Mouse (Mus musculus): ENCODE data around the gene Nupr1l. TPM values are rescaled to one million over a fixed set of nuclear protein-coding genes. Genes with fewer than 3 reads are reported as not detected.
"Not testable (repeated sequence)": the region's sequence is repeated elsewhere in the genome, so short reads cannot be mapped to it uniquely, and the experiment has no call there.

The Nupr1l gene
- polyA plus RNA-seq, 1 experiment from 2014 or later = 4.9 TPM

DNA sequence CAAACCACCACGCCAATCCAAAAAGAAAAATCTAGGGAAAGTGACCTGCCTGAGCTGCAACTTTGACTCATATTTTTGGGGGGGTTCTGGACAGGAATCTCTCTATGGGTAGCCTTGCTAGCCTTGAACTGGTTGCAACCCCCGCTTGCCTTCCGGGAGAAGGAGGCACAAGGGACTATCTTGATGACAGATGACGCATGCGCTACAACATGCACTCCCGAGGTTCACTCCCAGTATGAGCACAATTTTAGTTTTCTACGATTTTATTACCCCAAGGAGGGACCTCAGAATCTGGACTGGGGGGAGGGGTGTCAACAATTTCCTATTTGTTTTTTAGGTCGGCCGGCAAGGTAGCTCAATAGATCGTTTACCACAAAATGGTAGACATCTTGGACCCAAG, 22.1 kb upstream of the Nupr1l start:
- H3K4me2 ChIP-seq (replicated peaks) = peak overlapping the region; percentile 79
- peaks cover 36% of the 10 kb centered on the region for H3K36me3 ChIP-seq
- H3K27me3 ChIP-seq = no peaks in the 10 kb centered on the region
- peaks cover 17% of the 10 kb centered on the region for H3K4me1 ChIP-seq
- H3K9ac ChIP-seq = peak overlapping the region; percentile 92
- H3K4me3 ChIP-seq = peak overlapping the region; percentile 91
- ATAC-seq (ENCODE audit: low FRiP score, low read depth) = no peak
- no peaks in the 10 kb centered on the region for H3K9me3 ChIP-seq
- WGBS = 38% methylated on average over 10 of the region's 10 CpGs
- no peak overlapping the region for H3K27ac ChIP-seq

DNA sequence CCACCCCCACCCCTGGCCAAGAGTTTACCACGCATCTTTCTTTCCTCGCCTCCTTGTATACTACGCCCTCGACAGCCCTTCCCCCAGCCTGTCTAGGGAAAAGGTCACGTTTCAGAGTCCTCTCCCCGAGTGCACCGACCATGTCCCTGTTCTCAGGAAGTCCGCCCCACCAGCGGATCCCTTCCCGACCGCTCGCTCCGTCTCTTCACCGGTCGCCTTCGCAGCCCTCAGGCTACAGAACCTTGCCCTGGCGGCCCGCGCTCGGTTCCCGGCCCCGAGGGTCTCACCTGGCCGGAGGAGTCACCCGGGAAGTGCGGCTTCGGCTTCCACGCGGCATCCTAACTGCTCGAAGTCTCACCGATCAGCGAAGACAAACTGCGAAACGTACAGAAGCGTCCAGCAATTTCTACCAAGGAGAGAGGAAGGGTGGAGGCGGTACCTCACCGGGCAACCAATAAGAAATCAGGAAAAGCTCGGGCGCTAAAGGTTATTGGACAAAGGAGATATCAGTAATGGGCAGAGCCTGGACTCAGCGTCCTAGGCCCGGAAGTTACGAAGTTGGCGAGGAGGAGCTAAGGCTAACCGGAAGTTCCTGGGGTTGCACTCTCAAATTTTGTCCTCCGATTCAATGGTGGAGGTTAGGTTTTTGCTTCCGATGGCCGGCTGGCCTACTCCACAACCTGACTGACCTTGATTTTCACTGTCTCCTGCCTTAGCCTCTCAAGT, 21.3 kb upstream of the Nupr1l start, which contains the start of gene Chchd2:
Chchd2 (minus strand) TSS at position 560 of the 726 bp plus-strand sequence.
- under 1% methylated on average over 46 of the region's 46 CpGs for WGBS
- peak within 1 kb of the TSS; percentile 92 for H3K9ac ChIP-seq

GRCm38 (mm10) chr5:129890390-129890789, 17.9 kb upstream of the Nupr1l start:
- H3K4me1 ChIP-seq = peaks cover 15% of the 10 kb centered on the region
- H3K9ac ChIP-seq; H3K4me3 ChIP-seq; H3K27ac ChIP-seq; H3K9me3 ChIP-seq; H3K36me3 ChIP-seq; H3K27me3 ChIP-seq; H3K4me2 ChIP-seq (replicated peaks); ATAC-seq (ENCODE audit: low FRiP score, low read depth): not testable (repeated sequence)
- WGBS = 87% methylated on average over 4 of the region's 7 CpGs

More for the DNA sequence above, 21.3 kb upstream of the Nupr1l start, which contains the start of gene Chchd2:
- Histone ChIP-seq H3K4me2 (replicated peaks) (peak within 1 kb of the TSS; percentile 79), H3K9me3 (no peaks in the 10 kb centered on the region), H3K27ac (peak within 1 kb of the TSS; percentile 89), H3K4me1 (peaks cover 17% of the 10 kb centered on the region), H3K27me3 (no peaks in the 10 kb centered on the region), H3K4me3 (peak within 1 kb of the TSS; percentile 91), H3K36me3 (peaks cover 28% of the 10 kb centered on the region)
- peak; percentile 100 for ATAC-seq (ENCODE audit: low FRiP score, low read depth)

DNA sequence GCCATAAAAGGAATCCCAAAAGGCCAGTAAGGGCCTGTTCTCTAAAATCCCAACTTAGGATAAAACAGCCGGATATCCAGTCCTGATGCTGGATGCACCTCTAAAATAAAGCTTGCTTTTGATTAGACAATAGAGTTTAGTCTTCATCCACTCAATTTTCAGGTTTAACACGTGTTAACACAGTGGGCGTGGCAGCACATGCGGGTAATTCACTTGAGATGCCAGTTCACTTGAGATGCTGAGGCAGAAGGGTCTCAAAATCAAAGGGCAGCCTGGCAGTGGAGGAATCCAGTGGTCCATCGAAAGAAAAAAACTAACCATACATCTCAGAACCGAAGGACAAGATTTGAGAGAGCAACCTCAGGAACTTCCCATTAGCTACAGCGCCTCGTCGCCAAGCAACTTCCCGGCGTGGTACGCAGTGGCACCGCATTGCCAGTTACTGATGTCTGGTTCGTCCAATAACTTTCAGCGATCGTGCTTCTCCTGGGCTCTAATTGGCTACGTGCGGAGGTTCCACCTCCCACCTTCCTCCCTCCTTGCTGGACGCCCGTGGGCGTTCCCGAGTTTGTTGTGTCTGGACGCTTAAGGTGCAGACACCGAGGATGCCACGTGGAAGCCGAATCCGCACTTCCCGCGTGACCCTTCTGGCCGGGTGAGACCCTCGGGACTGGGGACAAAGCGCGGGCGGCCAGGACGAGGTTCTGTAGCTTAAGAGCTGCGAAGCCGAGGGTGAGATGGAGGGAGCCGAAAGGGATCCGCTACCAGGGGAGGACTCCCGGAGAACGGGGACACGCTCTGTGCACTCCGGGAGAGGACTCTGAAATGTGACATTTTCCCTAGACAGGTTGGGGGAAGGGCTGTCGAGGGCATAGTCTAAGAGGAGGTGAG, 12.9 kb upstream of the Nupr1l start, which contains the start of gene Zbed5:
Zbed5 (plus strand) TSS at position 526 of the 891 bp plus-strand sequence.
- Histone ChIP-seq H3K4me3 (peak within 1 kb of the TSS; percentile 73), H3K27me3 (no peaks in the 10 kb centered on the region), H3K9me3 (0 out of 2 replicates have a peak, but pooled peaks cover 3% of the 10 kb centered on the region), H3K27ac (no peak within 1 kb of the TSS; the same call in 1 of the 2 replicates), H3K4me2 (replicated peaks) (peak within 1 kb of the TSS; percentile 85), H3K4me1 (peaks cover 10% of the 10 kb centered on the region; the same call in 1 of the 2 replicates), H3K36me3 (peaks cover under 1% of the 10 kb centered on the region), H3K9ac (peak within 1 kb of the TSS; percentile 69)
- WGBS = under 1% methylated on average over 44 of the region's 44 CpGs
- ATAC-seq (ENCODE audit: low FRiP score, low read depth) = peak; percentile 99

DNA sequence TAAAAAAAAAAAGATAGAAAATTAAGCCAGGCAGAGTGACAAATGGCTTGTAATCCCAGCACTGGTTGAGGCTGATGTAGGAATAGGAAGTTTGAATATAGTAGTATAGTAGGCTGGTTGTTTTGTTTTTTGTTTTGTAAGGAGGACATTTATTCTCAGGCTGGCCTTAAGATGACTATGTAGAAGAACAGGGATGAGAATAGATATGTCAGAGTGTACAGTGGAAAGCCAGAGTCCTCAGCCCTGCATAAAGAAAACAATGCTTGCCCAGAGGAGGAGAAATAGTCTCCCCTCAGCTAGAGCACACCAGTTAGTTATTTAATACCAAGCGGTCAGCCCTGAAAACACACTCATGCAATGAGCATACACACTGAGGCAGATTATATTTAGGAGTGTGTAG, 9.9 kb upstream of the Nupr1l start, which contains the start of gene Phkg1:
Phkg1 (minus strand) TSS at position 101 of the 400 bp plus-strand sequence.
- H3K27ac ChIP-seq = no peak within 1 kb of the TSS

GRCm38 (mm10) chr5:129907775-129908174, 565 bp upstream of the Nupr1l start:
- Histone ChIP-seq H3K36me3 (peaks cover 12% of the 10 kb centered on the region), H3K27me3 (no peaks in the 10 kb centered on the region), H3K4me3 (peak overlapping the region; percentile 68), H3K9ac (peak overlapping the region; percentile 82), H3K4me1 (peaks cover 6% of the 10 kb centered on the region; the same call in 1 of the 2 replicates), H3K4me2 (replicated peaks) (peak overlapping the region; percentile 84), H3K9me3 (no peaks in the 10 kb centered on the region), H3K27ac (peak overlapping the region; percentile 82; the same call in 1 of the 2 replicates)
- WGBS = 28% methylated on average over 4 of the region's 4 CpGs
- ATAC-seq (ENCODE audit: low FRiP score, low read depth) = no peak

More for the DNA sequence above, 9.9 kb upstream of the Nupr1l start, which contains the start of gene Phkg1:
- Histone ChIP-seq H3K4me1 (peaks cover 10% of the 10 kb centered on the region; the same call in 1 of the 2 replicates), H3K4me2 (replicated peaks) (no peak within 1 kb of the TSS), H3K9me3 (0 out of 2 replicates have a peak, but pooled peaks cover 3% of the 10 kb centered on the region), H3K36me3 (peaks cover 18% of the 10 kb centered on the region), H3K27me3 (no peaks in the 10 kb centered on the region), H3K9ac (no peak within 1 kb of the TSS), H3K4me3 (no peak within 1 kb of the TSS)
- 93% methylated on average over 1 of the region's 1 CpGs for WGBS
- ATAC-seq (ENCODE audit: low FRiP score, low read depth) = no peak

DNA sequence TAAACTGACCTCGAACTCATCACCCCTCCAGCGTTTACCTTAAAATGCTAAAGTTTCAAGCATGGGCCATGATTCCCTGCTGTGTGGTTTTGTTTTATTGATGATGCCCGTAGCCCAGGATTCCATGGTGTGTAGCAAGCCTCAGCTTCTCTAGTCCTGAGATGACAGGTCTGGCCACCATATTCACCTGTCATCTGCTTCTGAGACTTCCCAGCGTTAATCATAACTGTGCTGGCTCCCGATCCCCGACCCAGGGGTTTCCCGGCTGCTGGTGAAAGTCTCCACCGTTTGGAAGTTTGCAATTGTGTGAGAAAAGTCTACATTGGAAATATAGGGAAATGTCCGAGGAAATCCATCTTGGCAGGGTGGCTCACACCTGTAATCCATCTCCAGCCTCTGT, 807 bp downstream of the Nupr1l start:
- H3K36me3 ChIP-seq = 0 out of 2 replicates have a peak, but pooled peaks cover 4% of the 10 kb centered on the region
- 70% methylated on average over 9 of the region's 9 CpGs for WGBS
- ATAC-seq (ENCODE audit: low FRiP score, low read depth) = no peak
- H3K4me2 ChIP-seq (replicated peaks) = peak overlapping the region; percentile 84
- peak overlapping the region; percentile 82; the same call in 1 of the 2 replicates for H3K9ac ChIP-seq
- H3K4me1 ChIP-seq = peaks cover 6% of the 10 kb centered on the region; the same call in 1 of the 2 replicates
- H3K27ac ChIP-seq = no peak overlapping the region
- peak overlapping the region; percentile 68 for H3K4me3 ChIP-seq
- no peaks in the 10 kb centered on the region for H3K27me3 ChIP-seq
- no peaks in the 10 kb centered on the region for H3K9me3 ChIP-seq

DNA sequence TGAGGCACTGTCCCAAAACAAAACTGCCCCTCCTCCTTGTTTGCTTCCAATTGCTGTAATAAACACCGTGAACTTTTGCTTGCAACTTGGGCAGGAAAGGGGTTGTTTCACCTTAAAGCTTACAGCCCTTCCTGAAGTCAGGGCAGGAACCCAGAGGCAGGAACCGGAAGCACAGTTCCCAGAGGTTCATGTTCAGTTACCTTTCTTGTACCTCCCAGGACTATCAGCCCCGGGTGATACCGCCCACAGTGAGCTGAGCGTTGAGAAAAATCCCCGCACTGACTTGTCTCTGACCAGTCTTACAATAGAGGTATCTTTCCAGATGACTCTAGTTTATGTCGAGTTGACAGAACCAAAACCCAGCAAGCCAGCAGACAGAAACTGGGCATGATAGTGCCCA, 1.3 kb downstream of the Nupr1l start:
- Histone ChIP-seq H3K4me2 (replicated peaks) (peak overlapping the region; percentile 84; the same call in 1 of the 2 replicates), H3K36me3 (0 out of 2 replicates have a peak, but pooled peaks cover 4% of the 10 kb centered on the region), H3K9me3 (no peaks in the 10 kb centered on the region), H3K9ac (no peak overlapping the region; the same call in 1 of the 2 replicates), H3K27me3 (no peaks in the 10 kb centered on the region), H3K4me3 (0 out of 2 replicates have a peak overlapping the region, but pooled peaks have one; percentile 68), H3K27ac (no peak overlapping the region), H3K4me1 (peaks cover 6% of the 10 kb centered on the region; the same call in 1 of the 2 replicates)
- ATAC-seq (ENCODE audit: low FRiP score, low read depth) = no peak
- 83% methylated on average over 7 of the region's 7 CpGs for WGBS

GRCm38 (mm10) chr5:129914024-129914423, 5.7 kb downstream of the Nupr1l start:
- Histone ChIP-seq H3K9me3 (no peaks in the 10 kb centered on the region), H3K36me3 (no peaks in the 10 kb centered on the region), H3K9ac (no peak overlapping the region), H3K4me3 (no peak overlapping the region), H3K27me3 (no peaks in the 10 kb centered on the region), H3K27ac (no peak overlapping the region), H3K4me1 (peaks cover 2% of the 10 kb centered on the region; the same call in 1 of the 2 replicates), H3K4me2 (replicated peaks) (no peak overlapping the region)
- ATAC-seq (ENCODE audit: low FRiP score, low read depth) = no peak
- 29% methylated on average over 2 of the region's 2 CpGs for WGBS

- ATAC-seq (ENCODE audit: low FRiP score, low read depth); H3K4me3 ChIP-seq; H3K27me3 ChIP-seq; H3K4me1 ChIP-seq; H3K4me2 ChIP-seq (replicated peaks); H3K9me3 ChIP-seq; H3K27ac ChIP-seq; H3K36me3 ChIP-seq; H3K9ac ChIP-seq: not testable (repeated sequence)
- WGBS = 88% methylated on average over 11 of the region's 11 CpGs
These were observed 7.2 kb downstream of the Nupr1l start for GRCm38 (mm10) chr5:129915491-129915890.

DNA sequence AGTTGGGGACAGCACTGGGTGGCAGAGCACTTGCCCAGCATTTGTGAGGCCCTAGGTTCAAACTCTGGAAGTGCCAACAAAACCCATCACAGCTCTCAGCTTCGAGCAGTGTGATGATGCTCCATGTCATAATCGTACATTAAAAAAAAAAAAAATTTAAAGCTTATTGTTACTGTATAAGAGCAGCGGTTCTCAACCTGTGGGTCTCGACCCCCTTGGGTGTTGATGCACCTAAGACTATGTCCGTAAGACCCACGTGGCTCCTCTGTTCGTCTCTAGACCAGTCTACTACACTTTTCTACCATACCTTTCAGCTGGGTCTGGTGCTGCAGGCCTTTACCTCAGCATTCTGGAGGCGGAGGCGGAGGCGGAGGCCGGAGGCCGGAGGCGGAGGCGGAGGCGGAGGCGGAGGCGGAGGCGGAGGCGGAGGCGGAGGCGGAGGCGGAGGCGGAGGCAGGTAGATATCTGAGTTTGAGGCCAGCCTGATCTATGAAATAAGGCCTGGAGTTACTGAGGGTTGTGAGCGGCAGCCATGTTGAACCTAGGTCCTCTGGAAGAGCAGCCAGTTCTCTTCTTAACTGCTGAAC, 9.8 kb downstream of the Nupr1l start:
- no peak for ATAC-seq (ENCODE audit: low FRiP score, low read depth)
- H3K4me1 ChIP-seq = no peaks in the 10 kb centered on the region
- H3K27ac ChIP-seq = no peak overlapping the region
- no peaks in the 10 kb centered on the region for H3K9me3 ChIP-seq
- no peak overlapping the region for H3K4me2 ChIP-seq (replicated peaks)
- no peak overlapping the region for H3K4me3 ChIP-seq
- WGBS = 90% methylated on average over 24 of the region's 24 CpGs
- H3K27me3 ChIP-seq = no peaks in the 10 kb centered on the region
- H3K9ac ChIP-seq = no peak overlapping the region
- H3K36me3 ChIP-seq = no peaks in the 10 kb centered on the region

All from limb, embryonic 13.5 days (tissue).